Mouse (Mus musculus): ENCODE results near the gene Palm. TPM values are rescaled to one million over a fixed set of nuclear protein-coding genes. Genes with fewer than 3 reads are reported as not detected.
A peak's percentile ranks its signal among the peaks of the same experiment; 100 is the strongest.

Palm gene
- polyA plus RNA-seq, 1 experiment: 9.2 TPM

- no peaks in the 10 kb centered on the region for H3K36me3 ChIP-seq (ENCODE audit: control insufficient read depth, insufficient read depth, low read length)
- TF ChIP-seq CTCF (IDR thresholded peaks at IDR 0.05; ENCODE audit: extremely low read depth, insufficient read depth, insufficient read length, insufficient replicate concordance): no peak
- no peak for TF ChIP-seq POLR2A (IDR thresholded peaks at IDR 0.05; ENCODE audit: low read depth, low read length)
- H3K4me1 ChIP-seq (ENCODE audit: control insufficient read depth, insufficient read depth, insufficient read length): no peaks in the 10 kb centered on the region; the same call in 1 of the 2 replicates
- 4% methylated on average over 24 of the region's 24 CpGs for WGBS
- no peak for DNase-seq (ENCODE audit: low read depth in 1 of 2, low spot score in 2 of 2)
- peak overlapping the region; percentile 34; the same call in 1 of the 2 replicates for H3K4me3 ChIP-seq (ENCODE audit: extremely low read depth, insufficient read depth, insufficient read length)
- H3K27me3 ChIP-seq (ENCODE audit: control insufficient read depth, insufficient read depth, low read length): no peaks in the 10 kb centered on the region
- H3K27ac ChIP-seq (ENCODE audit: insufficient read depth, low read length): peak overlapping the region; percentile 34; the same call in 1 of the 2 replicates
Measured at GRCm38 (mm10) chr10:79840644-79841551, 47.5 kb downstream of the Palm start.

- TF ChIP-seq CTCF (IDR thresholded peaks at IDR 0.05; ENCODE audit: extremely low read depth, insufficient read depth, insufficient read length, insufficient replicate concordance): no peak
- TF ChIP-seq POLR2A (IDR thresholded peaks at IDR 0.05; ENCODE audit: low read depth, low read length): no peak
- Histone ChIP-seq H3K4me3 (ENCODE audit: extremely low read depth, insufficient read depth, insufficient read length) (no peak overlapping the region), H3K4me1 (ENCODE audit: control insufficient read depth, insufficient read depth, insufficient read length) (no peaks in the 10 kb centered on the region; the same call in 1 of the 2 replicates)
Measured at GRCm38 (mm10) chr10:79842322-79842721, 49.0 kb downstream of the Palm start.

GRCm38 (mm10) chr10:79843476-79843875 is 50.1 kb downstream of the Palm start:
- DNase-seq (ENCODE audit: low read depth in 1 of 2, low spot score in 2 of 2): no peak
- no peaks in the 10 kb centered on the region for H3K36me3 ChIP-seq (ENCODE audit: control insufficient read depth, insufficient read depth, low read length)
- TF ChIP-seq CTCF (IDR thresholded peaks at IDR 0.05; ENCODE audit: extremely low read depth, insufficient read depth, insufficient read length, insufficient replicate concordance): no peak
- H3K4me3 ChIP-seq (ENCODE audit: extremely low read depth, insufficient read depth, insufficient read length): no peak overlapping the region
- H3K27ac ChIP-seq (ENCODE audit: insufficient read depth, low read length): no peak overlapping the region
- WGBS: 87% methylated on average over 6 of the region's 6 CpGs
- H3K27me3 ChIP-seq (ENCODE audit: control insufficient read depth, insufficient read depth, low read length): no peaks in the 10 kb centered on the region
- no peaks in the 10 kb centered on the region; the same call in 1 of the 2 replicates for H3K4me1 ChIP-seq (ENCODE audit: control insufficient read depth, insufficient read depth, insufficient read length)

More at GRCm38 (mm10) chr10:79842322-79842721, 49.0 kb downstream of the Palm start:
- H3K27me3 ChIP-seq (ENCODE audit: control insufficient read depth, insufficient read depth, low read length): no peaks in the 10 kb centered on the region
- H3K27ac ChIP-seq (ENCODE audit: insufficient read depth, low read length): no peak overlapping the region
- no peak for DNase-seq (ENCODE audit: low read depth in 1 of 2, low spot score in 2 of 2)
- no peaks in the 10 kb centered on the region for H3K36me3 ChIP-seq (ENCODE audit: control insufficient read depth, insufficient read depth, low read length)
- WGBS: 73% methylated on average over 3 of the region's 3 CpGs

- Histone ChIP-seq H3K36me3 (ENCODE audit: control insufficient read depth, insufficient read depth, low read length) (no peaks in the 10 kb centered on the region), H3K27ac (ENCODE audit: insufficient read depth, low read length) (no peak overlapping the region), H3K27me3 (ENCODE audit: control insufficient read depth, insufficient read depth, low read length) (no peaks in the 10 kb centered on the region), H3K4me1 (ENCODE audit: control insufficient read depth, insufficient read depth, insufficient read length) (peaks cover 10% of the 10 kb centered on the region; the same call in 1 of the 2 replicates), H3K4me3 (ENCODE audit: extremely low read depth, insufficient read depth, insufficient read length) (no peak overlapping the region)
- 80% methylated on average over 5 of the region's 5 CpGs for WGBS
- TF ChIP-seq CTCF (IDR thresholded peaks at IDR 0.05; ENCODE audit: extremely low read depth, insufficient read depth, insufficient read length, insufficient replicate concordance): no peak
- no peak for TF ChIP-seq POLR2A (IDR thresholded peaks at IDR 0.05; ENCODE audit: low read depth, low read length)
- no peak for DNase-seq (ENCODE audit: low read depth in 1 of 2, low spot score in 2 of 2)
Measured at GRCm38 (mm10) chr10:79846553-79846952, 53.2 kb downstream of the Palm start.

- peak in 1 of 2 experiments; percentile 39 for DNase-seq (ENCODE audit: low read depth in 1 of 2, low spot score in 2 of 2)
- WGBS: 40% methylated on average over 8 of the region's 8 CpGs
- TF ChIP-seq POLR2A (IDR thresholded peaks at IDR 0.05; ENCODE audit: low read depth, low read length): no peak
- no peak for TF ChIP-seq CTCF (IDR thresholded peaks at IDR 0.05; ENCODE audit: extremely low read depth, insufficient read depth, insufficient read length, insufficient replicate concordance)
Measured at GRCm38 (mm10) chr10:79849941-79850628, 56.7 kb downstream of the Palm start.

GRCm38 (mm10) chr10:79851653-79852052 is 58.3 kb downstream of the Palm start:
- H3K36me3 ChIP-seq (ENCODE audit: control insufficient read depth, insufficient read depth, low read length): peaks cover 2% of the 10 kb centered on the region; the same call in 1 of the 2 replicates
- 75% methylated on average over 3 of the region's 3 CpGs for WGBS
- peak overlapping the region; percentile 97; the same call in 1 of the 2 replicates for H3K27ac ChIP-seq (ENCODE audit: insufficient read depth, low read length)
- TF ChIP-seq CTCF (IDR thresholded peaks at IDR 0.05; ENCODE audit: extremely low read depth, insufficient read depth, insufficient read length, insufficient replicate concordance) (no peak), POLR2A (IDR thresholded peaks at IDR 0.05; ENCODE audit: low read depth, low read length) (no peak)
- H3K4me3 ChIP-seq (ENCODE audit: extremely low read depth, insufficient read depth, insufficient read length): no peak overlapping the region
- DNase-seq (ENCODE audit: low read depth in 1 of 2, low spot score in 2 of 2): no peak
- H3K4me1 ChIP-seq (ENCODE audit: control insufficient read depth, insufficient read depth, insufficient read length): peaks cover 31% of the 10 kb centered on the region
- no peaks in the 10 kb centered on the region for H3K27me3 ChIP-seq (ENCODE audit: control insufficient read depth, insufficient read depth, low read length)

More at GRCm38 (mm10) chr10:79849941-79850628, 56.7 kb downstream of the Palm start:
- Histone ChIP-seq H3K27ac (ENCODE audit: insufficient read depth, low read length) (peak overlapping the region; percentile 2; the same call in 1 of the 2 replicates), H3K36me3 (ENCODE audit: control insufficient read depth, insufficient read depth, low read length) (no peaks in the 10 kb centered on the region), H3K4me3 (ENCODE audit: extremely low read depth, insufficient read depth, insufficient read length) (no peak overlapping the region), H3K4me1 (ENCODE audit: control insufficient read depth, insufficient read depth, insufficient read length) (peaks cover 26% of the 10 kb centered on the region; the same call in 1 of the 2 replicates), H3K27me3 (ENCODE audit: control insufficient read depth, insufficient read depth, low read length) (no peaks in the 10 kb centered on the region)
